Mouse (Mus musculus) intestine, postnatal 0 days (tissue): Measurements from ENCODE around the gene Gtse1. TPM values are rescaled to one million over a fixed set of nuclear protein-coding genes. Genes with fewer than 3 reads are reported as not detected.

ENCODE experiments used
- ATAC-seq: fragments of 200-750 bp; cut with Nextera tagmentation; 2 replicates; pipeline ENCODE4 v1.8.0; 2017; ENCODE audit warnings: mild to moderate bottlenecking, moderate TSS enrichment, moderate library complexity
- H3K27ac ChIP-seq: fragments of 300-500 bp; sonication (generic); 2 replicates; pipeline ENCODE4 v1.5.1; 2014; ENCODE audit warnings: mild to moderate bottlenecking, low read depth, low read length, moderate library complexity
- H3K27me3 ChIP-seq: fragments of 300-500 bp; sonication (generic); replicated peaks from 2 replicates; pipeline ENCODE4 v1.6.1; 2014; ENCODE audit warnings: low read length, mixed read lengths; ENCODE audit not compliant: control insufficient read depth, insufficient read depth
- H3K36me3 ChIP-seq: fragments of 300-500 bp; sonication (generic); 2 replicates; pipeline ENCODE4 v1.6.1; 2014; ENCODE audit warnings: mild to moderate bottlenecking, moderate library complexity; ENCODE audit not compliant: control insufficient read depth, insufficient read depth
- H3K4me1 ChIP-seq: fragments of 300-500 bp; sonication (generic); replicated peaks from 2 replicates; pipeline ENCODE4 v1.6.1; 2014; ENCODE audit warnings: antibody characterized with exemption, low read length, mixed read lengths; ENCODE audit not compliant: control insufficient read depth, insufficient read depth
- H3K4me2 ChIP-seq: fragments of 300-500 bp; sonication (generic); replicated peaks from 2 replicates; pipeline ENCODE4 v1.6.1; 2014; ENCODE audit warnings: low read depth, mild to moderate bottlenecking, moderate library complexity
- H3K4me3 ChIP-seq: fragments of 300-500 bp; sonication (generic); 2 replicates; pipeline ENCODE4 v1.5.1; 2014; ENCODE audit warnings: low read depth, low read length
- H3K9ac ChIP-seq: fragments of 300-500 bp; sonication (generic); 2 replicates; pipeline ENCODE4 v1.6.1; 2014; ENCODE audit warnings: mild to moderate bottlenecking, low read depth, low read length
- H3K9me3 ChIP-seq: fragments of 300-500 bp; sonication (generic); 2 replicates; pipeline ENCODE4 v1.6.1; 2016; ENCODE audit warnings: mixed run types; ENCODE audit not compliant: control insufficient read depth
- CTCF ChIP-seq: sonication (generic); IDR thresholded peaks from 2 replicates; pipeline ENCODE4 v1.5.1; 2016; ENCODE audit warnings: low read depth, mild to moderate bottlenecking, control low read depth, antibody characterized with exemption, moderate library complexity
- WGBS: fragments of 180-500 bp; shearing (Covaris S2); extraction: QIAGEN DNeasy Blood & Tissue Kit; methylation state at CpG from one replicate; pipeline ENCODE4 v1.1.7; 2014; 5-methylcytosine and 5-hydroxymethylcytosine counted together
- polyA plus RNA-seq: library from polyadenylated mRNA; unstranded; fragments of >200 nt; fragmentation: Nextera tagmentation; extraction: Ambion mirVana; gene quantifications from 2 replicates; pipeline ENCODE4 v1.2.1, GENCODE M21; 2015

The Gtse1 gene
- polyA plus RNA-seq, 1 experiment from 2014 or later = 4.6 TPM

DNA sequence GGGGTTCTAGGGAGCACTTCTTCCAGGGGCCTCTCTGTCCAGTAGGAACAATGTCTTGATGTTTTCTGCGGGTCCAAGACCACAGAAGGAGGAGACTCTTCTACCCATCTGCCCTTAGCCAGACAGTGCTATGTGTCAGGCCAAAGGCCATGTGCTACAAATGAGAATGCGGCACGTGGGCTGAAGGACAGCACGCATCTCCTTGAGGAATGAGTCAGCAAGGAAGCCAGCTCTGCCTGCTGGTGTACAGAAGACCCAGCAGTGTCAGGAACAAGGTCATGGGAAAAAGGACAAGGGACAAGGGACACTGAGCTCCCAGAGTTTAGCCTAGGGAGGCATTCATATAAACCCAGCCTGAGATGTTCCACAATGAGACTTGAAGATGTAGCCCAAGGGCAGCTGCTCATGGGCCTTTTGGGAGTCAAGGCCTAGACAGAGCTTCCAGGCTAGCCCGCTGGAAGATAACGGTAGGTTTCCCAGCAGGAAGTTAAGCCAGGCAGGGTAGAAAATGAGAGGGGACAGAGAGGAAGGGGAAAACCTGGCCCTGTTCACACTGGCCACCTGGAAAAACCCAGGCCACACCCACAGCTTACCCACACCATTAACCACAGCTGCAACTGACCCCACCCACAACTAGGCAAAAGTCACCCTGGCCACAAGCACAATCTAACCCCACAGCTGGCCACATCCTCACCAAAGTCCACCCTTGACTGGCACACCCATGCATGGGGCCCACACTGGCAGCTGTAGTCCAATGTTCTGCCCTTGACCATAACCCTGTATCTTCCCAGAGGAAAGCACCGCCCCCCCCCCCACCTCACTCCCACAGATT is 49.3 kb downstream of the Gtse1 start:
- peak; percentile 86 for ATAC-seq
- Histone ChIP-seq H3K9ac (no peak overlapping the region), H3K9me3 (no peaks in the 10 kb centered on the region), H3K36me3 (no peaks in the 10 kb centered on the region), H3K27me3 (no peaks in the 10 kb centered on the region), H3K4me2 (peak overlapping the region; percentile 13; the same call in 1 of the 2 replicates), H3K4me1 (peaks cover 5% of the 10 kb centered on the region), H3K27ac (peak overlapping the region; percentile 46), H3K4me3 (no peak overlapping the region)
- TF ChIP-seq CTCF = no peak
- 62% methylated on average over 7 of the region's 7 CpGs for WGBS

DNA sequence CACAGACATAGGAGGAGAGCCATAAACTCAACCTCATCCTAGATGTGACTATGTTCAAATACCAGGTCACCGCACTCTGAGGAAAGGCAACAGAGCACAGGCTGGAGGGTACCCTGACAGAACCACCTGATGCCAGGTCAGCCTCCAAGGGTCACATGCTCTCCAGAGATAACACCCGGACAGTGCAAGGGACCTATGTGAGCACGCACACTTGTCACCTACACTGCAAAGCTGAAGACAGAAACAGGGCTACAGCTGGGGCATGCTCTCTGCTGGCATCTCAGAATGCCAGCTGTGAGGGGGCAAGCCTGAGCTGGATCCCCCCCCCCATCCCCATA is 49.9 kb downstream of the Gtse1 start:
- Histone ChIP-seq H3K27ac (peak overlapping the region; percentile 46; the same call in 1 of the 2 replicates), H3K4me3 (no peak overlapping the region), H3K4me2 (peak overlapping the region; percentile 13; the same call in 1 of the 2 replicates), H3K4me1 (peaks cover 5% of the 10 kb centered on the region), H3K27me3 (no peaks in the 10 kb centered on the region), H3K9me3 (no peaks in the 10 kb centered on the region), H3K9ac (no peak overlapping the region), H3K36me3 (no peaks in the 10 kb centered on the region)
- 51% methylated on average over 3 of the region's 3 CpGs for WGBS
- ATAC-seq = peak; percentile 65
- TF ChIP-seq CTCF = no peak

DNA sequence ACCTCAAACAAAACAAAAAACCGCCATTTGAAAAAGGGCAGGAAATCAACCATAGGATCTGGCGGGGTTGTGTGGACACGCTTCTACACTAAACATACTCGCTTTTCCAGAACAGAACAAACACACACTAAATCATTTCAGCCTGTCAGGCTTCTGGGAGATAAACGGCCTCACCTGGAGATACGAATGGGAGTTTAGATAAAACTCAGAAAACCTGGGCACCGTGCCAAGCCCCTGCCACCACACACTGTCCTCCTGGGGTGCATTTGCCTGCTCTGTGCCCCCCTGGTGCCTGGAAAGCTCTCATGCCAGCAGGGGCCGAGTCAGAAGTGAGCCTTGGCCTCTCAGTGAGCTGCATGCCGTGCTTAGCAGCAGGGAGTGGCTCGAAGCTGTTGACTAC is 50.4 kb downstream of the Gtse1 start:
- no peak for TF ChIP-seq CTCF
- Histone ChIP-seq H3K9ac (no peak overlapping the region), H3K4me3 (no peak overlapping the region), H3K27me3 (no peaks in the 10 kb centered on the region), H3K4me1 (peaks cover 5% of the 10 kb centered on the region), H3K27ac (peak overlapping the region; percentile 46; the same call in 1 of the 2 replicates), H3K9me3 (no peaks in the 10 kb centered on the region), H3K4me2 (no peak overlapping the region), H3K36me3 (no peaks in the 10 kb centered on the region)
- 11% methylated on average over 10 of the region's 10 CpGs for WGBS
- ATAC-seq = no peak

DNA sequence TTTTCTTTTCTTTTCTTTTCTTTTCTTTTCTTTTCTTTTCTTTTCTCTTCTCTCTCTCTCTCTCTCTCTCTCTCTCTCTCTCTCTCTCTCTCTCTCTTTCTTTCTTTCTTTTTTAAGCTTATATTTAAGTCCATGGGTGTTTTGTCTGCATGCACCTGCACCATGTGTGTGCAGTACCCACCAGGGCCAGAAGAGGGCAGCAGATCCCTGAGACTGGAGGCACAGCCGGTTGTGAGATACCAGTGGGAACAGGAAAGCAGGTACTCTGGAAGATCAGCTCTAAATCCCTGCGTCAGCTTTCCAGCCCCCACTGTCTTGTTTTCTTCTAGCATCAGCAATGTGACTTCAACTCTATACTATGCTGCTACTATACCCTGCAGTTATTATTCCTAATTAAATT is 54.1 kb downstream of the Gtse1 start:
- peak; percentile 84 for TF ChIP-seq CTCF
- no peak overlapping the region for H3K4me2 ChIP-seq
- no peak overlapping the region for H3K9ac ChIP-seq
- H3K4me1 ChIP-seq = peaks cover 4% of the 10 kb centered on the region
- no peak for ATAC-seq
- WGBS = 35% methylated on average over 2 of the region's 2 CpGs
- H3K27me3 ChIP-seq = no peaks in the 10 kb centered on the region
- H3K9me3 ChIP-seq = no peaks in the 10 kb centered on the region
- H3K4me3 ChIP-seq = no peak overlapping the region
- H3K27ac ChIP-seq = no peak overlapping the region
- no peaks in the 10 kb centered on the region for H3K36me3 ChIP-seq

DNA sequence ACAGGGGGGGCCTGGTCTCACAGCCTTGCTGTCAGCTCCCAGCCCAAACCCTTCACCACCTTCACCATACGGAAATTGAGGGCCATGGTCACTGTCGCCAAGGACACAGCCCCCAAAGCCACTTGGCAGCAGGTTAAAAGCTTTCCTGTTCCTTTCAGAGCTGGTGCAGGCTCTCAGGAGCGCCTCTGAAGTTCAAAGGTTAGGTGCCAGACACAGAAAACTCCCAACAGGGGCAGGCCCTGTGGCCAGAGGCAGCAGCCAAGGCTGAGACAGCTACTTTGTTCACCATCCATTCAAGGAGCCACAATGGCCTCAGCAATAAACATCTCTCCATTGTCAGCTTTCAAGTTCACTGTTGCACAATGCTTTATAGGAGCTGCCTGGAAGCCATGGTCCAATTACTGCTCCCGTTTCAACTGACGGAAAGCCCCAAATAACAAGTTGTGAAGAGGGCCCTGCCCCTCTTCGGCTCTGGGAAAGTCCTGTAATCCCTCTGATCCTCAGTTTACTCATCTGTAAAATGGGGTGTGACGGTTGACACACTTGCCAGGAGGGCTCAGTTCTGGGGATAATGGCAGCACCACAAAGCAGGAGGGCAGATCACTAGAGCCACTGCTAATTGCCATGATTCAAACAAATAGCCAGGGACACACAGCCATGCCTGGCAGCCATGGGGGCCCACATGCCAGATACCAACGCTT is 59.8 kb downstream of the Gtse1 start:
- no peak for TF ChIP-seq CTCF

DNA sequence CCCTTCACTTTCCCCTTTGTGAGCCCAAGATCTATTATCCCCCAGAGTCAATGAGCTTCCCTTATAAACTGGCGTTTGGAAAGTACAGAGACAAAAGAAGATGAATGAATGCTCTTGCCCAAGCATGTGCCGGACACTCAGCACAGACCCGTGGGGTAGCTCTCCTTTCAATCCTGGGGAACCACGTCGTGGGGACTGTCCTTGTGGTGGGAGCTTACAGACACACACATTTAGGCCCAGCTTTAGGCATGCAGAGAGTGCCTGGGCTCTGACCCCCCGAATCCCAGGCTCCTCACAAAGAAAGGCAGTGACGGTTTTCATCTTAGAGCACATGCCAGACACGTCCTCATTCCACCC is 60.3 kb downstream of the Gtse1 start:
- Histone ChIP-seq H3K4me1 (no peaks in the 10 kb centered on the region), H3K27ac (no peak overlapping the region), H3K27me3 (no peaks in the 10 kb centered on the region), H3K9ac (no peak overlapping the region), H3K4me2 (no peak overlapping the region), H3K4me3 (no peak overlapping the region), H3K9me3 (no peaks in the 10 kb centered on the region), H3K36me3 (no peaks in the 10 kb centered on the region)
- TF ChIP-seq CTCF = no peak
- WGBS = 77% methylated on average over 8 of the region's 8 CpGs
- ATAC-seq = no peak

More for the DNA sequence above, 59.8 kb downstream of the Gtse1 start:
- H3K4me2 ChIP-seq = no peak overlapping the region
- no peak overlapping the region for H3K4me3 ChIP-seq
- no peak for ATAC-seq
- no peaks in the 10 kb centered on the region for H3K9me3 ChIP-seq
- H3K36me3 ChIP-seq = no peaks in the 10 kb centered on the region
- H3K9ac ChIP-seq = no peak overlapping the region
- 64% methylated on average over 8 of the region's 8 CpGs for WGBS
- H3K4me1 ChIP-seq = no peaks in the 10 kb centered on the region
- H3K27ac ChIP-seq = no peak overlapping the region
- H3K27me3 ChIP-seq = no peaks in the 10 kb centered on the region
